Mouse (Mus musculus): ENCODE measurements at regions not wholly inside any gene's neighbourhood (a gene's known extent, or its start where the extent isn't known, plus 50 kb on each side); places are given as distances from the start of the nearest gene placed in this dataset.

DNA sequence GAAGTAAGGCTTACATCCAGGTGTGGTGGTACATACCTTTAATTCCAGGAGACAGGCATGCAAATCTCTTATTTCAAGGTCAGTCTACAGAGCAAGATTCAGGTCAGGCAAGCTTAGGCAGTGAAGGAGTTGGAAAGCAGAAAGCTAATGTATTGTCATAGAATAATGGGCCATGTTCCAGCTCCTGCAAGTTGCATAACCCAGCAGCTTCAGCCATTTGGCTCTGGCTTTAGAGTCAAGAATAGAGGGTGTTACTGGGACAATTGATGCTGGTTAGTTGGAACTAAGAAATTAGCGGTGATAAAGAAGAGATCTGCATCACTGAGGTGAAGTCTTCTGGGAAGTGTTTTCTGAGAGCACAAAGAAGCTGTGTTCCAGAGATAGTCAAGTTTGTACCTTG lies 565.3 kb upstream of the Jag1 start:
- H3K4me2 ChIP-seq: no peak overlapping the region
- no peaks in the 10 kb centered on the region for H3K36me3 ChIP-seq
- no peak for ATAC-seq
- no peaks in the 10 kb centered on the region for H3K4me1 ChIP-seq
- no peaks in the 10 kb centered on the region for H3K27me3 ChIP-seq (replicated peaks)
- H3K9ac ChIP-seq: no peak overlapping the region
- WGBS (ENCODE audit: insufficient replicate concordance): 70% methylated on average over 1 of the region's 1 CpGs
- H3K27ac ChIP-seq: no peak overlapping the region
- no peak overlapping the region for H3K4me3 ChIP-seq
- H3K9me3 ChIP-seq (replicated peaks): no peaks in the 10 kb centered on the region

GRCm38 (mm10) chr2:137663171-137663570 lies 546.7 kb upstream of the Jag1 start:
- H3K36me3 ChIP-seq: no peaks in the 10 kb centered on the region
- H3K4me2 ChIP-seq: no peak overlapping the region
- H3K4me1 ChIP-seq: no peaks in the 10 kb centered on the region
- WGBS (ENCODE audit: insufficient replicate concordance): 29% methylated on average over 2 of the region's 2 CpGs
- no peak for ATAC-seq
- H3K9me3 ChIP-seq (replicated peaks): no peaks in the 10 kb centered on the region
- H3K27ac ChIP-seq: no peak overlapping the region
- no peaks in the 10 kb centered on the region for H3K27me3 ChIP-seq (replicated peaks)
- no peak overlapping the region for H3K9ac ChIP-seq
- no peak overlapping the region for H3K4me3 ChIP-seq

- Histone ChIP-seq H3K4me3 (no peak overlapping the region), H3K27ac (no peak overlapping the region), H3K9ac (no peak overlapping the region), H3K27me3 (replicated peaks) (no peaks in the 10 kb centered on the region), H3K4me1 (no peaks in the 10 kb centered on the region), H3K9me3 (replicated peaks) (no peaks in the 10 kb centered on the region), H3K4me2 (no peak overlapping the region), H3K36me3 (no peaks in the 10 kb centered on the region)
- ATAC-seq: no peak
- WGBS (ENCODE audit: insufficient replicate concordance): 65% methylated on average over 2 of the region's 2 CpGs
Observed at GRCm38 (mm10) chr2:137662216-137662615, 545.8 kb upstream of the Jag1 start.

DNA sequence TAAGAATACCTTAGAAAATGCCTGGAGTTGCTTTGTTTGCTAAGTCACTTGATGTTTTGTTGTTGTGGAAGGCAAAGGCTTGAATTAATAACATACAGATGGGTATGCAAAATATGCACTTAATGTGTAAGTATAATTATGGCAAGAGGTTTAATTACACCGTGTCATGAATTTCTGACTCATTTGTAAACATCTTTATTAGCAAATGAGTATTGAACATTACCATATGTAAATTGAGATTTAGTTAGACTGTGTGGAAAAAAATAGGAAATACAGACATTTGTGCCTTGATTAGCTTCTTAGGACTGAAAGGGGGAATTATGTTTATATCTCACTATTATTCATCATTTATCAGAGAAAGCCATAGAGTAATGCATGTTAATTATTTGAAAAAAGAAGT lies 544.0 kb upstream of the Jag1 start:
- Histone ChIP-seq H3K9me3 (replicated peaks) (no peaks in the 10 kb centered on the region), H3K27ac (no peak overlapping the region), H3K4me3 (no peak overlapping the region), H3K27me3 (replicated peaks) (no peaks in the 10 kb centered on the region), H3K4me1 (no peaks in the 10 kb centered on the region), H3K4me2 (no peak overlapping the region), H3K36me3 (no peaks in the 10 kb centered on the region), H3K9ac (no peak overlapping the region)
- ATAC-seq: no peak
- WGBS (ENCODE audit: insufficient replicate concordance): 66% methylated on average over 1 of the region's 1 CpGs

- Histone ChIP-seq H3K36me3 (no peaks in the 10 kb centered on the region), H3K27me3 (replicated peaks) (no peaks in the 10 kb centered on the region), H3K27ac (no peak overlapping the region), H3K4me1 (no peaks in the 10 kb centered on the region), H3K4me3 (no peak overlapping the region), H3K4me2 (no peak overlapping the region), H3K9ac (no peak overlapping the region), H3K9me3 (replicated peaks) (no peaks in the 10 kb centered on the region)
- ATAC-seq: no peak
- 68% methylated on average over 3 of the region's 3 CpGs for WGBS (ENCODE audit: insufficient replicate concordance)
Observed at GRCm38 (mm10) chr2:137654296-137654695, 537.9 kb upstream of the Jag1 start.

GRCm38 (mm10) chr2:137644160-137644559 lies 527.7 kb upstream of the Jag1 start:
- 15% methylated on average over 2 of the region's 2 CpGs for WGBS (ENCODE audit: insufficient replicate concordance)
- Histone ChIP-seq H3K4me3 (no peak overlapping the region), H3K9me3 (replicated peaks) (no peaks in the 10 kb centered on the region), H3K4me2 (no peak overlapping the region), H3K36me3 (no peaks in the 10 kb centered on the region), H3K27ac (no peak overlapping the region), H3K9ac (no peak overlapping the region), H3K27me3 (replicated peaks) (no peaks in the 10 kb centered on the region), H3K4me1 (no peaks in the 10 kb centered on the region)
- ATAC-seq: no peak

DNA sequence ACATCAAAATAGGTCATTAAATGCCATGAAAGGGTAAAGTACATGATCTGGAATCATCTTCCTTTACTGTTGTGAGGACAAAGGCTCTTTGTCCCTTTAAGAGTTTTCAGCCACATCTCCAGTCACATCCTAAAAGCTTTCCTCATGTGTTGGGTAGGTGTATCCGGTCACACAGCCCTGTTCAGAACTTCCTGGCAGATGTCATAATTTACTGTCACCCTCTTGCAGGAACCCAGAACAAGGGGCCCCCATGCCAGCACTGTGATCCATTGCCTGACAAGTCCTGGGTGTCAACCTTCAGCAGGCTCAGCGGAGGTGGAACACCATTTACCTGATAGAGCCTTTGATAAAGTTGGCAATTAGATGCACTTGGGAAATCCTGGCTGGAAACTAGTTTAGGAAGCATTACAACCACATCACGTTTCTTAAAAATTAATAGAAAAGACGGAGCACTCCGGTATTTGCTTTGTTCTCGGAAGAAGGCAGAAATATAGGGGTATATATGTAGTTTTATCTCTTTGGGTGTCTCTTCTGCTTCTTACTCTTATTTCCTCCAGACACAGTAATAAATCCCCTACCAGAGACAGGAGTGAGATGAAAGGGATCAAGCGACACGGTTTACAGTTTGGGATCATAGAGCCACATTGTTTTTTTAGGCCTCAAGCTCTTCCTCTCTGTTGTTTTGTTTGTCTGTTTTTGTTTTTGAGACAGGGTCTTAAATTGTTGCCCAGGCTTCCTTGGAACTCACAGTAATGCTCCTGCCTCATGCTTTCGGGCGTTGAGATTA lies 527.0 kb upstream of the Jag1 start:
- Histone ChIP-seq H3K9ac (no peak overlapping the region), H3K4me2 (no peak overlapping the region), H3K27ac (no peak overlapping the region)

GRCm38 (mm10) chr2:137635019-137635621 lies 518.7 kb upstream of the Jag1 start:
- H3K4me1 ChIP-seq: no peaks in the 10 kb centered on the region
- H3K4me3 ChIP-seq: no peak overlapping the region
- no peaks in the 10 kb centered on the region for H3K27me3 ChIP-seq (replicated peaks)
- ATAC-seq: no peak
- 58% methylated on average over 4 of the region's 4 CpGs for WGBS (ENCODE audit: insufficient replicate concordance)
- no peak overlapping the region for H3K27ac ChIP-seq
- no peaks in the 10 kb centered on the region for H3K9me3 ChIP-seq (replicated peaks)
- H3K9ac ChIP-seq: no peak overlapping the region
- H3K4me2 ChIP-seq: no peak overlapping the region
- H3K36me3 ChIP-seq: no peaks in the 10 kb centered on the region

More for the DNA sequence above, 527.0 kb upstream of the Jag1 start:
- Histone ChIP-seq H3K27me3 (replicated peaks) (no peaks in the 10 kb centered on the region), H3K4me3 (no peak overlapping the region), H3K4me1 (no peaks in the 10 kb centered on the region), H3K36me3 (no peaks in the 10 kb centered on the region), H3K9me3 (replicated peaks) (no peaks in the 10 kb centered on the region)
- no peak for ATAC-seq
- 52% methylated on average over 10 of the region's 10 CpGs for WGBS (ENCODE audit: insufficient replicate concordance)

- Histone ChIP-seq H3K4me2 (no peak overlapping the region), H3K36me3 (no peaks in the 10 kb centered on the region), H3K27ac (no peak overlapping the region), H3K9ac (no peak overlapping the region), H3K9me3 (replicated peaks) (no peaks in the 10 kb centered on the region), H3K27me3 (replicated peaks) (no peaks in the 10 kb centered on the region), H3K4me3 (no peak overlapping the region), H3K4me1 (no peaks in the 10 kb centered on the region)
- no peak for ATAC-seq
- WGBS (ENCODE audit: insufficient replicate concordance): 51% methylated on average over 3 of the region's 3 CpGs
Observed at GRCm38 (mm10) chr2:137616637-137617036, 500.2 kb upstream of the Jag1 start.

DNA sequence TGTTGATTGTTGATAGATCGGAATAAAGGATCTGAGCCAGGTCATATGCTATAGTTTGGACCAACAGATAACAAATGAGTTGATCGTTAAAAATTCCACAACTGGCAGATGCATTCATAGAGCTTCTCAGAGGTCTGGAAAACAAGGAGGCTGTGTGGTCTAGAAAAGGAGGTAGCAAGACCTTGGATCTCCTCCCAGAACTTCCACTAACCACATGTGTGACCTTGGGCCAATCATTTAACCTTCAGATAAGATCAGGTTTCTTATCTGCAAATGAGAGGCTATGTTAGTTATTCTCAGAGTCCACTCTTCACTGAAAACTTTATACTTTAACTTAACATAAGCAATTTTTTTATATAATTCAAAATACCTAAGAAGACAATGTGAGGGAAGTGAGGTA lies 497.3 kb upstream of the Jag1 start:
- 74% methylated on average over 2 of the region's 2 CpGs for WGBS (ENCODE audit: insufficient replicate concordance)
- H3K4me3 ChIP-seq: no peak overlapping the region
- H3K36me3 ChIP-seq: no peaks in the 10 kb centered on the region
- H3K27ac ChIP-seq: no peak overlapping the region
- no peaks in the 10 kb centered on the region for H3K4me1 ChIP-seq
- no peaks in the 10 kb centered on the region for H3K27me3 ChIP-seq (replicated peaks)
- H3K9ac ChIP-seq: no peak overlapping the region
- H3K4me2 ChIP-seq: no peak overlapping the region
- ATAC-seq: no peak
- no peaks in the 10 kb centered on the region for H3K9me3 ChIP-seq (replicated peaks)

GRCm38 (mm10) chr2:137608506-137608905 lies 492.1 kb upstream of the Jag1 start:
- no peak for ATAC-seq
- Histone ChIP-seq H3K4me2 (no peak overlapping the region), H3K4me1 (no peaks in the 10 kb centered on the region), H3K27me3 (replicated peaks) (no peaks in the 10 kb centered on the region), H3K4me3 (no peak overlapping the region), H3K36me3 (no peaks in the 10 kb centered on the region), H3K9ac (no peak overlapping the region), H3K9me3 (replicated peaks) (no peaks in the 10 kb centered on the region), H3K27ac (no peak overlapping the region)
- 67% methylated on average over 6 of the region's 6 CpGs for WGBS (ENCODE audit: insufficient replicate concordance)

DNA sequence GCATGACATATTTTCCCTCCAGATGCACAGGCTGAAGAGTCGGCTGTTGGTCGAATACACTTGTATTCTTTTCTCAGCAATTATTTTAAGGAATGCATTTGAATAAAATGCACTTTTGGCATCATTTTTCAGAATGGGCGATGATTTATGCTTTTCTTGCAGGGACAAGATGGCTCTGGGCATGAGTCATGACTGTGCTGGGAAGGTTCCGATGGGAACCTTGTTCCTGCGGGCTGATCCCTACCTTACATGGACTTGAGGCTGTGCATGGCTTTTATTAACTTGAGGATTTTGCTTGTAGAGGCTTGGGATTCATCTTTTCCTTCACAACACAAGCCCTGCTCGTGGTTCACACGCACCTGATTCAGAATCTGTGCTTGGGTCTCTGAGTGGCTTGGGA lies 481.7 kb upstream of the Jag1 start:
- Histone ChIP-seq H3K4me3 (no peak overlapping the region), H3K27ac (no peak overlapping the region), H3K27me3 (replicated peaks) (no peaks in the 10 kb centered on the region), H3K9me3 (replicated peaks) (no peaks in the 10 kb centered on the region), H3K4me1 (no peaks in the 10 kb centered on the region), H3K9ac (no peak overlapping the region), H3K4me2 (no peak overlapping the region), H3K36me3 (no peaks in the 10 kb centered on the region)
- 74% methylated on average over 7 of the region's 7 CpGs for WGBS (ENCODE audit: insufficient replicate concordance)
- no peak for ATAC-seq

GRCm38 (mm10) chr2:137594509-137594908 lies 478.1 kb upstream of the Jag1 start:
- H3K9me3 ChIP-seq (replicated peaks): no peaks in the 10 kb centered on the region
- H3K4me2 ChIP-seq: no peak overlapping the region
- no peaks in the 10 kb centered on the region for H3K36me3 ChIP-seq
- no peak overlapping the region for H3K4me3 ChIP-seq
- no peak overlapping the region for H3K9ac ChIP-seq
- ATAC-seq: no peak
- no peak overlapping the region for H3K27ac ChIP-seq
- H3K27me3 ChIP-seq (replicated peaks): no peaks in the 10 kb centered on the region
- H3K4me1 ChIP-seq: no peaks in the 10 kb centered on the region
- 75% methylated on average over 4 of the region's 4 CpGs for WGBS (ENCODE audit: insufficient replicate concordance)

All from liver, embryonic 12.5 days (tissue).